Mouse (Mus musculus): ENCODE data around the gene Zbtb4. TPM values are rescaled to one million over a fixed set of nuclear protein-coding genes. Genes with fewer than 3 reads are reported as not detected.
A peak's percentile ranks its signal among the peaks of the same experiment; 100 is the strongest.
"Not testable (repeated sequence)": the region's sequence is repeated elsewhere in the genome, so short reads cannot be mapped to it uniquely, and the experiment has no call there.

Gene Zbtb4
- 5.1 and 5.4 TPM in 2 replicates for polyA plus RNA-seq (2015; fragmentation: Nextera tagmentation; extraction: Ambion mirVana)

GRCm38 (mm10) chr11:69765221-69766125 lies at the start of gene Zbtb4:
Gene Zbtb4, plus strand, starts transcription at chr11:69765912.
- no peaks in the 10 kb centered on the region for H3K9me3 ChIP-seq
- H3K4me1 ChIP-seq = peaks cover 34% of the 10 kb centered on the region
- H3K27ac ChIP-seq = peak within 1 kb of the TSS; percentile 94
- 15% methylated on average over 31 of the region's 55 CpGs for WGBS
- peak within 1 kb of the TSS; percentile 90 for H3K4me3 ChIP-seq
- H3K9ac ChIP-seq = peak within 1 kb of the TSS; percentile 92
- no peaks in the 10 kb centered on the region for H3K27me3 ChIP-seq
- H3K4me2 ChIP-seq = peak within 1 kb of the TSS; percentile 71
- ATAC-seq (ENCODE audit: insufficient number of reproducible peaks, low FRiP score, low TSS enrichment, low read depth) = peak; percentile 61
- H3K36me3 ChIP-seq = 0 out of 2 replicates have a peak, but pooled peaks cover under 1% of the 10 kb centered on the region

DNA sequence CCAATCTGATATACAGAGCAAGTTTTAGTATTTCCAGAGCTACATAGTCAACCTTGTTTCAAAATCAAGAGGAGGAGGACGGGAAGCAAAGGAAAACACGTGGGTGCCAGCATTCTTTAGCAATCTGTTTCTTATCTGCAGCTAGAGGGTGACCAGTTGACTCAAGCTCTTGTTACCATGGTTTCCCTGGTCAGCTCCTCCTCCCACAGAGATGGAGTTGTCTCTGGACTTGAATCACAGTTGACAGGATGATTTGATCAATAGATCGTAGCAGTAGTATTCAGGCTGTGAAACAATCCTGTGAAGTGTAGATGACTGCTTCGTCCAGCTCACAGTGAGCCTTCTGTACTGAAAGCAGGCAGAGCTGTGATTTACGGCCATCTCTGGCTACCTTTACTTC lies 49.8 kb upstream of the Zbtb4 start:
- no peaks in the 10 kb centered on the region for H3K9me3 ChIP-seq
- H3K36me3 ChIP-seq = no peaks in the 10 kb centered on the region
- H3K27me3 ChIP-seq = no peaks in the 10 kb centered on the region
- H3K4me2 ChIP-seq = no peak overlapping the region
- ATAC-seq (ENCODE audit: insufficient number of reproducible peaks, low FRiP score, low TSS enrichment, low read depth) = no peak
- no peak overlapping the region for H3K9ac ChIP-seq
- WGBS = 11% methylated on average over 5 of the region's 5 CpGs
- no peak overlapping the region for H3K4me3 ChIP-seq
- no peak overlapping the region for H3K27ac ChIP-seq
- peaks cover 10% of the 10 kb centered on the region; the same call in 1 of the 2 replicates for H3K4me1 ChIP-seq

DNA sequence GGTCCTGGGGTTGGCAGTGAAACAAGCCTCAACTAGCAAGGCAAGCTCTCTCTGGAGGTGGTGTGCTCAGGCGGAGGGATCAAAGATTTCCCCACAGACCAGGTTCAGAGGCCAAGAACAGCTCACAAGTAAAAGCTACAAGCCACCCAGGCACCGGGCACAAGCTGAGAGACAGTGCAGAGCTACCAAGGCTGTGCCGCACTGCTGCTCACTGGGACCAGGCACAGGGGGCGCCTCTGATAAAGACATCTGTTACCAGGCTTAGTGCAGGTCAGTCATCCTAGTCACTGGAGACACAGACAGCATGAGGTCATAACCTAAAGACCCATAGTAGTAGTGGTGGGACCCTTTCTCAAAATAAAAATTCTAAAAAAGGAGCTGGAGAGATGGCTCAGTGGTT lies 48.8 kb upstream of the Zbtb4 start:
- no peak for ATAC-seq (ENCODE audit: insufficient number of reproducible peaks, low FRiP score, low TSS enrichment, low read depth)
- no peak overlapping the region for H3K4me3 ChIP-seq
- no peaks in the 10 kb centered on the region for H3K27me3 ChIP-seq
- no peaks in the 10 kb centered on the region for H3K36me3 ChIP-seq
- 64% methylated on average over 4 of the region's 4 CpGs for WGBS
- H3K4me2 ChIP-seq = no peak overlapping the region
- H3K4me1 ChIP-seq = peaks cover 10% of the 10 kb centered on the region; the same call in 1 of the 2 replicates
- no peak overlapping the region for H3K9ac ChIP-seq
- H3K27ac ChIP-seq = no peak overlapping the region
- H3K9me3 ChIP-seq = no peaks in the 10 kb centered on the region

DNA sequence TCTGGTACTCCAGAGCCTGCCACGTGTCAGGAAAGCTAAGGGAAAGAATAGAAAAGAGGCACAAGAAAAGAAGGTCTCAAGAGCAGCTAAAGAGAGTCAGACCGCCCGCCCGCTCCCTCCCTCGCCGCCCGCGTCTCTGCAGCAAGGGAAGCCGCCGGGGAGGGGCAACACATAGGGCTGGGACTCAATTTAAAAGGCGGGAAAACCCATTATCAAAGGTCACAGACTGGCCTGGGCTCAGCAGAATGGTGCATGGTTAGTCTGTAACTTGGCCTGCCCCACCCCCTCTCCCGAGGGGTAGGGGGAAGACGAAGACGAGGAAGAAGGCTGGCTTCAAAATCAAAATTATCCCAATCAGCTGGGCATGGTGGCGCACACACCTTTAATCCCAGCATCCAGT lies 47.1 kb upstream of the Zbtb4 start:
- peaks cover 10% of the 10 kb centered on the region; the same call in 1 of the 2 replicates for H3K4me1 ChIP-seq
- H3K9ac ChIP-seq = no peak overlapping the region
- H3K9me3 ChIP-seq = no peaks in the 10 kb centered on the region
- ATAC-seq (ENCODE audit: insufficient number of reproducible peaks, low FRiP score, low TSS enrichment, low read depth) = no peak
- WGBS = 34% methylated on average over 15 of the region's 15 CpGs
- no peak overlapping the region for H3K4me2 ChIP-seq
- no peak overlapping the region for H3K27ac ChIP-seq
- H3K36me3 ChIP-seq = no peaks in the 10 kb centered on the region
- no peaks in the 10 kb centered on the region for H3K27me3 ChIP-seq
- H3K4me3 ChIP-seq = no peak overlapping the region

DNA sequence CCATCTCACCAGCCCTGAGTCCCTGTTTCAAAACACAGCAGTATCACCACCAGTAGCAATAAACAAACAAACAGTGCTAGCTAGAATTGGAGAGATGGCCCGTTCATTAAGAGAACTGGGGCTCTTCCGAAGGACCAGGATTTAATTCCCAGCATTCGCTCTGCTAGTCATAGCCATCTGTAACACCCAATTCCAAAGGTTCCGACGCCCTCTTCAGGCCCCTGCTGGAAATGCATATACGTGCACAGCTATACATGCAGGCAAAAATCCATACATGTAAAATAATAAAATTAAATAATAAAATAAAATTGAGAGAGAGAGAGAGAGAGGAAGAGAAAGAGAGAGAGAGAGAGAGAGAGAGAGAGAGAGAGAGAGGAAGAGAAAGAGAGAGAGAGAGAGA lies 46.3 kb upstream of the Zbtb4 start:
- ATAC-seq (ENCODE audit: insufficient number of reproducible peaks, low FRiP score, low TSS enrichment, low read depth) = no peak
- H3K27ac ChIP-seq = no peak overlapping the region
- H3K4me1 ChIP-seq = peaks cover 10% of the 10 kb centered on the region; the same call in 1 of the 2 replicates
- WGBS = 65% methylated on average over 6 of the region's 6 CpGs
- no peaks in the 10 kb centered on the region for H3K27me3 ChIP-seq
- no peak overlapping the region for H3K4me2 ChIP-seq
- H3K4me3 ChIP-seq = no peak overlapping the region
- no peaks in the 10 kb centered on the region for H3K36me3 ChIP-seq
- no peaks in the 10 kb centered on the region for H3K9me3 ChIP-seq
- no peak overlapping the region for H3K9ac ChIP-seq

GRCm38 (mm10) chr11:69720852-69721251 lies 44.9 kb upstream of the Zbtb4 start:
- Histone ChIP-seq H3K9ac (no peak overlapping the region), H3K9me3 (no peaks in the 10 kb centered on the region), H3K4me2 (no peak overlapping the region), H3K27ac (no peak overlapping the region), H3K4me3 (no peak overlapping the region), H3K27me3 (no peaks in the 10 kb centered on the region), H3K4me1 (peaks cover 4% of the 10 kb centered on the region; the same call in 1 of the 2 replicates), H3K36me3 (no peaks in the 10 kb centered on the region)
- no peak for ATAC-seq (ENCODE audit: insufficient number of reproducible peaks, low FRiP score, low TSS enrichment, low read depth)
- 60% methylated on average over 6 of the region's 6 CpGs for WGBS

DNA sequence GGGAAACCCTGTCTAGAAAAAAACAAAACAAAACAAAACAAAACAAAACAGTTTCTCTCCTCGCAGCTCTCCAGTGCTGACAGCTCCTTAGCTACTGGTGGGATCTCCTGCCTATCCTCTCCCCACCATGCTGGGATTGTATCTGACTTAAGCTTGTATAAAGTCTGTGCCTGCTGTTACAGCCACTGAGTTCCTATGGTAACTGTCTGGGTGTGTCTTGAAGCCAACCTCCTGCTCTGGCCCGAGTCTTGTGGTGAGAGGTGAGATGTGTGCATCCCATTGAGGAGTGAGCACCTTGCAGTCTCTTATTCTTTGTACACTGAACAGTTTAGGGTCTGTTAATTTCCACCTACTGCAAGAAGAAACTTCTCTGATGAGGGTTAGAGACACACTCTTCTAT lies 42.6 kb upstream of the Zbtb4 start:
- Histone ChIP-seq H3K27ac (no peak overlapping the region), H3K27me3 (no peaks in the 10 kb centered on the region), H3K9me3 (no peaks in the 10 kb centered on the region), H3K36me3 (no peaks in the 10 kb centered on the region), H3K4me1 (peaks cover 4% of the 10 kb centered on the region; the same call in 1 of the 2 replicates), H3K4me2 (no peak overlapping the region), H3K9ac (no peak overlapping the region), H3K4me3 (no peak overlapping the region)
- ATAC-seq (ENCODE audit: insufficient number of reproducible peaks, low FRiP score, low TSS enrichment, low read depth) = no peak
- WGBS = 45% methylated on average over 2 of the region's 2 CpGs

DNA sequence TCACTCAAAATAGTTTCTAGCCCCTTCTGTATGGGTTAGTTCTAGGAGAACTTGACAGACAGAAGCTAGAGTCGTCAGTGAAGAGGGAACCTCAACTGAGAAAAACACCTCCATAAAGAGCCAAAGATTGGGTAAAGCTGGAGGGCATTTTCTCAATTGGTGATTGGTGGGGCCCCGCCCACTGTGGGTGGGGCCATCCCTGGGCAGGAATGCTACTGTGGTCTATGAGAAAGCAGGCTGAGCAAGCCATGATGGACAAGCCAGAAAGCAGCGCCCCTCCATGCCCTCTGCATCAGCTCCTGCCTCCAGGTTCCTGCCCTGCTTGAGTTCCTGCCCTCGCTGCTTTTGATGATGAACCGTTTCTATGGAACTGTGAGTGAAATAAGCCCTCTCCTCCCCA lies 39.8 kb upstream of the Zbtb4 start:
- no peak overlapping the region for H3K9ac ChIP-seq
- WGBS = 43% methylated on average over 5 of the region's 5 CpGs
- H3K27ac ChIP-seq = no peak overlapping the region
- no peaks in the 10 kb centered on the region for H3K4me1 ChIP-seq
- no peak overlapping the region for H3K4me2 ChIP-seq
- no peaks in the 10 kb centered on the region for H3K27me3 ChIP-seq
- no peak overlapping the region for H3K4me3 ChIP-seq
- no peak for ATAC-seq (ENCODE audit: insufficient number of reproducible peaks, low FRiP score, low TSS enrichment, low read depth)
- no peaks in the 10 kb centered on the region for H3K9me3 ChIP-seq
- H3K36me3 ChIP-seq = no peaks in the 10 kb centered on the region

DNA sequence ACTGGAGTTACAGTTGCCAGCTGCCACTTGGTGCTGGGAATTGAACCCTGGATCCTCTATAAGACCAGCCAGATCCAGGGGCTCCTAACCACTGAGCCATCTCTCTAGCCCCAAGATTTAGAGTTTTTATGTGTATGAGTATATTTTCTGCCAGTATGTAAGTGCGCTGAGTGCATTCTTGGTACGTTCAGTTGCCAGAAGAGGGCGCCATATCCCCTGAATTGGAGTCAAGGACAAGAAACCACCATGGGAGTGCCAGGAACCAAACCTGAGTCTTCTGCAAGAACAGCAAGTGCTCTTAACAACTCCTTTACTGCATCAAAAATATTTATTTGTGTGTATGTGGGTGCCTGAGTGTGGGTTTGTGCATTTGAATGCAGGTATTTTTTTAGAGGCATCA lies 36.6 kb upstream of the Zbtb4 start:
- H3K27ac ChIP-seq = no peak overlapping the region
- H3K9me3 ChIP-seq = no peaks in the 10 kb centered on the region
- H3K4me1 ChIP-seq = no peaks in the 10 kb centered on the region
- no peak overlapping the region for H3K9ac ChIP-seq
- H3K36me3 ChIP-seq = peaks cover 5% of the 10 kb centered on the region
- no peak overlapping the region for H3K4me3 ChIP-seq
- ATAC-seq (ENCODE audit: insufficient number of reproducible peaks, low FRiP score, low TSS enrichment, low read depth) = no peak
- no peak overlapping the region for H3K4me2 ChIP-seq
- no peaks in the 10 kb centered on the region for H3K27me3 ChIP-seq
- WGBS = 24% methylated on average over 3 of the region's 3 CpGs

DNA sequence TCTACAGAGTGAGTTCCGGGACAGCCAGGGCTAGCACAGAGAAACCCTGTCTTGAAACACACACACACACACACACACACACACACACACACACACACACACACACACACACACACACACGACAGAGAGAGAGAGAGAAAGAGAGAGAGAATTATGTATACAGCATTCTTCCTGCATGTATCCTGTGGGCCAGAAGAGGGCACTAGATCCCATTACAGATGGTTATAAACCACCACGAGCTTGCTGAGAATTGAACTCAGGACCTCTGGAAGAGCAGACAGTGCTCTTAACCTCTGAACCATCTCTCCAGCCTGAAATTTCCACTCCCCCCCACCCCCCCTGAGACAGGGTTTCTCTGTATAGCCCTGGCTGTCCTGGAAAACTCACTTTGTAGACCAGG lies 34.3 kb upstream of the Zbtb4 start:
- not testable (repeated sequence) for H3K4me1 ChIP-seq; ATAC-seq (ENCODE audit: insufficient number of reproducible peaks, low FRiP score, low TSS enrichment, low read depth); H3K4me2 ChIP-seq; H3K4me3 ChIP-seq; H3K9me3 ChIP-seq; H3K9ac ChIP-seq; H3K27ac ChIP-seq; H3K27me3 ChIP-seq
- WGBS = 77% methylated on average over 2 of the region's 3 CpGs
- peaks cover 29% of the 10 kb centered on the region for H3K36me3 ChIP-seq

GRCm38 (mm10) chr11:69751635-69752034 lies 14.1 kb upstream of the Zbtb4 start:
- 75% methylated on average over 3 of the region's 3 CpGs for WGBS
- Histone ChIP-seq H3K27me3 (no peaks in the 10 kb centered on the region), H3K4me2 (no peak overlapping the region), H3K4me3 (no peak overlapping the region), H3K36me3 (peaks cover 17% of the 10 kb centered on the region), H3K9me3 (no peaks in the 10 kb centered on the region), H3K9ac (no peak overlapping the region), H3K27ac (no peak overlapping the region), H3K4me1 (peaks cover 17% of the 10 kb centered on the region)
- ATAC-seq (ENCODE audit: insufficient number of reproducible peaks, low FRiP score, low TSS enrichment, low read depth) = no peak

DNA sequence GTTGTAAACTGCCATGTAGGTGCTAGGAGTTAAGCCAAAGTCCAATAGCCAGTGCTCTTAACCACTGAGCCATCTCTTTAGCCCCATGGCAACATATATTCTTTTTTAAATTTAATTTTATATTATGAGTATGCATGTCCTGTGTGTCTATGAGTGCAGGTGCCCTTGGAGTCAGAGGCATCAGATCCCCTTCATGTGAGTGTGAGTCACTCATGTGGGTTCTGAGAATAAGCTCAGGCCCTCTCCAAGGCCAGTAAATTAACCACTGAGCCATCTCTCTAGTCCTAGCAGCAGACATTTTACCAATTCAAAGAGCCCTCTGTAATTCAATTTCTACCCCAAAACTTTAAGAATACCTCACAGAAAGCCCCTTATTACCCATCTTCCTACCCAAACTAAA lies 13.0 kb upstream of the Zbtb4 start:
- Histone ChIP-seq H3K4me1 (peaks cover 27% of the 10 kb centered on the region), H3K9ac (no peak overlapping the region), H3K4me2 (no peak overlapping the region), H3K27ac (no peak overlapping the region), H3K9me3 (no peaks in the 10 kb centered on the region), H3K36me3 (peaks cover 8% of the 10 kb centered on the region), H3K27me3 (no peaks in the 10 kb centered on the region), H3K4me3 (no peak overlapping the region)
- ATAC-seq (ENCODE audit: insufficient number of reproducible peaks, low FRiP score, low TSS enrichment, low read depth) = no peak

All from limb, embryonic 15.5 days (tissue).